Mouse (Mus musculus) spleen, embryonic (tissue): ENCODE data around the gene Psmc5.

Source experiments
- CTCF ChIA-PET: fragments of 350-600 bp; sonication (Branson Sonifier 250); formaldehyde crosslinking; loops from one replicate; lab custom pipeline; 2022; lab: Charles Lee

Gene Psmc5

GRCm38 (mm10) chr11:106268326-106269059 lies 12.5 kb downstream of the Psmc5 start:
- CTCF ChIA-PET, result interaction anchor here (0.6 to 0.7 kb wide), 3 partner anchors 31 to 75 kb away, joined by 4 to 8 read pairs (median 4); no protein-coding TSS in a partner anchor

GRCm38 (mm10) chr11:106269060-106269431 lies 13.1 kb downstream of the Psmc5 start:
- CTCF ChIA-PET, result no interaction called here

DNA sequence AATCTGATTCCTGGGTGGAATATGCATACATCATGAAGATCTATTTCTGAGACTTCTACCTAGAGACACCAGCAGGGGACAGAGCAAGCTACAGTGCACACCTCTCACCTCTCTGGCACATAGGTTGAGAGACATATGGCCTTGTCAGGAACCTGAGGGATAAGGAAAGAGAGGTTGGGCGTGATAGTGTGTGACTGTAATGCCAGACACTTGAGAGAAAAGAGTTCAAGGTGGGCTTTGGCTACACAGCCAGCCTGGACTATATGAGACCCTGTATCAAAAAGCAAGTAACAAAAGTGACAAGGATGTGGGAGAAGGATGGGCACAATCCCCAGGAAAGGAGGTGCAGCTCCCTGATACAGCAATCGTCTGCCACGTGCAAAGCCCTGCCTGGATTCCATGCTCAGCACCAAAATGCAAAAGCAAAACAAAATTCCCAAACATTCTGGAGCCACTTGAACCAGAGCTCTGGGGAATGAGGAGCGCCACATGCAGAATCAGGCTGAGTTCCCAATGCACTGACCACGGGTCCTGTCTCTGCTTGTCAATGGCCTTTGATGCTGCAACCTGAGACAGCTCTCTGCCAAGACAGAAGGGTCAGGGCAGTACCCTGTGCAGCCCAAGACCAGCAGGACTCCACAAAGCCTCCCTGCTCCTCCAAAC lies 15.3 kb downstream of the Psmc5 start:
- CTCF ChIA-PET, result interaction anchor here (0.7 kb wide), 1 partner anchor 13 kb away, joined by 3 read pairs; no protein-coding TSS in a partner anchor

DNA sequence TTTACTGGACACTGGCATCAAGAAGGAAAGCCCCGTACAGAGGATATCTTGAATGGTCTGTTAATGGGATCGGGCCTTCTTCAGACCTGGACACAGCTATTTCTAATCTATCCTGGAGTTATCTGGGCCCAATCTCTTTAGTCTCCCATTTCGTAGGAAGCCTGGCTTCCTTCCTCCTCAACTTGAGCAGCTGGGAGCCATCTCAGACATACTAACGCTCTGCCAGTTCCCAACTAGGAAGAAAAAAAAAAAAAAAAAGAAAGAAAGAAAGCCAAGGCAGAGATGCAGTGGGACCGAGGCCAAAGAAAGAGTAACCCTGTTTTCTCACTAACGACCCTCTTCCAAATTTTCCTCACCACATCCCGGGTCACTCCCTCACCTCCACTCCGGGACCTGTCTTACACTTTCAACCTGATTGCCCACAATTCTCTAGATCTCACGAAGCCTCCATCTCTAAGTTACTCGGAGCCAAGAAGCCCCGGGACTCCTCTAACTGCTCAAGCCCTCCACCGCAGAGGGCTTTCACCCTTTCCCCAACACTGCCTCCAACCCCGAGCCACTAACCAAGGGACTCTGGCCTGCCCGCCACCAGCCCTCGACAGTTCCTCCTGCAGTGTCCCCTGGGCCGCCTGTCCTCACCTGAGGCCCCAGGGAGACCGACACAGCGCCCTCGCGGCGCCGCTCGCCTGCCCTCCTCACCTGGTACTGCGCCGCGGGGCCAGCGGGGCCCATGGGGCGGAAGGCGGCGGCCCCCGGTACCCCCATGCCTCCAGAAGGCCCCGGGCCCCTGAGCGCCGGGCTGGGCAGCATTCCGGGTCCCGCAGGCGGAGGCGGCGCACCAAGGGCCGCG lies 16.1 kb downstream of the Psmc5 start:
- CTCF ChIA-PET, result interaction anchor here (0.7 kb wide), 1 partner anchor 13 kb away, joined by 3 read pairs; no protein-coding TSS in a partner anchor

DNA sequence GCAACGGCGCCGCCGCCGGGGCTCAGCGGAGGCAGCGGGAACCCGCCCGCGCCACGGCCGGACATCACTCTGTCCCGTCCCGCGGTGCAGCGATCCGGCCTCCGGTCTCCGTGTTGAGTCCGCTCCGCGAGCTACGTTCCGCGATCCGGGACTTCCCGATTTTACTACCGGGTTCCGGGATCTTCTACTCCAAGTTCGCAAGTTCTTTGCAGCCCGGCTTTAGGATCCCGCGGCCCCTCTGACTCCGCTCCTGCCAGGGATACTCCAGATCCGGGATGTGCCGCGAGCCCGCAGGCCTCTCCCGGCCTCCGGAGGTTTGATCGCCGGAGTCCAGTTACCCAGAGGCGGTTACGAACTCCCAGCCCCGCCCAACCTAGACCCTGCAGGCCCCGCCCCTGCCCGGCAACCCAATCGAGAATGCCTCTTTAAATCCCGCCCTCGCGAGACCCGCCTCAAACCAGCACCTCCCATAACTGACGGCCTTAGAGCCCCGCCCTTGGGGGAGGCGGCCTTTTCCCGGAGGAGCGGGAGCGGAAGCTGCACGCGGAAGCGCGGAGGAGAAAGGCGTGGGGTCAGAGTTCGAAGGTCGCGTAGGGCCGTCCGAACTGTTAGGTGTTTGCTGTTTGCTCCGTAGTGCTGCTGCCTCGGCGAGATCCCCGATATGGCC lies 16.8 kb downstream of the Psmc5 start, which contains the start of gene Smarcd2:
TSS of gene Smarcd2 (minus strand) at position 329 of the 667 bp plus-strand sequence.
- CTCF ChIA-PET, result interaction anchor here (0.6 kb wide), 1 partner anchor 856 kb away, joined by 6 read pairs; no protein-coding TSS in a partner anchor

GRCm38 (mm10) chr11:106273311-106273684 lies 17.3 kb downstream of the Psmc5 start:
- CTCF ChIA-PET, result interaction anchor here (0.6 kb wide), 1 partner anchor 856 kb away, joined by 6 read pairs; no protein-coding TSS in a partner anchor

GRCm38 (mm10) chr11:106273811-106274210 lies 17.9 kb downstream of the Psmc5 start:
- CTCF ChIA-PET, result interaction anchor here (0.6 kb wide), 1 partner anchor 45 kb away, joined by 12 read pairs; no protein-coding TSS in a partner anchor

DNA sequence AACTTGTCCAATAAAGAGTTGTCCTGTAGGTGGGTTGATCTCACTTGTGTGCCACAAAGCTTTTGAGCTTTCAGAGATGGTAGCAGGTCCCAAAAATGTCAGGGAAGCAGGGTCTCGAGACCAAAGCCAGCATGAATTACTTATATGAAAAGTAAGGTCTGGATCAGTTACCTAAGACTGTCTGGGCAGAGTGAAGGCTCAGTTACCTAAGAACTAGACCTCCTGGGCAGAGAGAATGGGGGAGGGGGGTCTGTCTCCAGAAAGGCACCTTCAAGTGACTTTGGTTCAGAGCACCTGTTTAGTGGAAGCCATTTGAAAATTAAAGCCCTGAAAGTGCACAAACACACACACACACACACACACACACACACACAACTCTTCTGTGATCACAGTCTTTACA lies 18.4 kb downstream of the Psmc5 start:
- CTCF ChIA-PET, result interaction anchor here (0.6 kb wide), 1 partner anchor 44 kb away, joined by 12 read pairs; no protein-coding TSS in a partner anchor

- CTCF ChIA-PET, result interaction anchor here (0.8 kb wide), 1 partner anchor 79 kb away, joined by 4 read pairs; no protein-coding TSS in a partner anchor
These were observed 19.0 kb downstream of the Psmc5 start for GRCm38 (mm10) chr11:106274971-106275411.

DNA sequence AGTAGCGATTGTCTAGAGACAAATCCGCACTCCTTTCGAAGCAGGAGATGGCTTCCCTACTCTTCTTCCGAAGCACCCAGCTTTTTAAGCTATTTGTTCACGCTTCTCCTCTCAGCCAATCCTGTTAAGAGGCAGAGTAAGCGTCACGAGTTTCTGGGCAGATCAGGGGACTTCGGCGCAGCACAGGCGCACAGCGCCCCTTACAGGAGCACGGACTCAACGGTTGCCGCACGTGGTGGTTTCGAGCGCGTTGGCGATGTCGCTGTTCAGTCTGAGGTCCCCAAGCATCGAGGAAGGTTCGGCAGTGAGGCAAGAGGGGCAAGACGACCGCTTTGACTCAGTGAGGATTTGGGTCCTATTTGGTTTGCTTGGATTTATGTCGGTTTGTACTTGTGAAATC lies 20.5 kb downstream of the Psmc5 start, which contains the start of gene Tcam1:
TSS of gene Tcam1 (plus strand) at position 219 of the 400 bp plus-strand sequence.
- CTCF ChIA-PET, result interaction anchor here (0.6 kb wide), 1 partner anchor 831 kb away, joined by 6 read pairs; no protein-coding TSS in a partner anchor

GRCm38 (mm10) chr11:106282452-106282851 lies 26.5 kb downstream of the Psmc5 start:
- CTCF ChIA-PET, result no interaction called here

- CTCF ChIA-PET, result no interaction called here
These were observed 27.4 kb downstream of the Psmc5 start for GRCm38 (mm10) chr11:106283371-106283770.

DNA sequence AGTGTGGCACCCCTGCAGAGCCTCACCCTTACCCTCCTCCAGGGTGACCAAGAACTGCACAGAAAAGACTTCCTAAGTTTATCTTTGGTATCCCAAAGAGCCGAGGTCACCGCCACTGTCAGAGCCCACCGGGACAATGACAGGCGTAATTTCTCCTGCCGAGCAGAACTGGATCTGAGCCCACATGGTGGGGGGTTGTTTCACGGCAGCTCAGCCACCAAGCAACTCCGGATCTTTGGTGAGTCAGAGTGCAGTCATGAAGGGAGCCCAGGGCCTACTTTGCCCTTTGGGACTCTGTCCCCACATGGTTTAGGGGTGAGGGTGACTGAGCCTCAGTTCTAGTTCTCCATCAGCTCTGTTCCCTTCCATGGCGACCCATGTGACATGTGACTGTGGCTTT lies 28.2 kb downstream of the Psmc5 start:
- CTCF ChIA-PET, result no interaction called here

DNA sequence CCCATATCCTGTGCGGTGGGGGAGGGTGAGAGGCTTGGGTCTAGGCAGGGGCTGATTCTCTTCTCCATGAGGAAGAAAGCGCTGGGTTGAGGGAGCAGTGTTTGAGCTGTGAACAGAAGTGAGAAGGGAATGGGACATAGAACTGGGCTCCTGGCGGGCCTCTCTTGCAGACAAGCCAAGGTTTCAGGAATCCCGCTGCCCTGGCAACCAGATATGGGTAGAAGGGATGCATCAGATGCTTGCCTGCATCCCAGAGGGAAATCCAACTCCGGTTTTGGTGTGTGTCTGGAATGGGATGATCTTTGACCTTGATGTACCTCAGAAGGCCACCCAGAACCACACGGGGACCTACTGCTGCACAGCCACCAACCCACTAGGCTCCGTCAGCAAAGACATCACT lies 30.3 kb downstream of the Psmc5 start:
- CTCF ChIA-PET, result no interaction called here

DNA sequence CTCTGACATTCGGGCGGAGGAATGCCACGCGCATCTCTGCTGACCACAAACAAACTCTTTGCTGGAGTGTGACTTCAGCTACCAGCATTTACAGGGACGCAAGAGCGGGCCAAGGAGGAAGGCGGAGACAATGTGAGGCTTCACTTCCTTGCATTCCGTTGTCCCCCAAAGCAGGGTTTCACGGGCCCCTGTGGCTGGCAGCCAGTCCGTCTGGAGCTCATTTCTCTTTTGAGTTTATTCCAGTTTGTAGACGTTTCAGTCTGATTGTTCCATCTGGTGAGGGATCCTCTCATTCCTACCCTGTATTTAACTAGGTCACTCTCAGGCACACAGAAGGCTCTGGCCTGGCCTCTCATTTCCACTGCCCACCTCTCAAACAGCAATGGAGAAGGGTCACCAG lies 31.0 kb downstream of the Psmc5 start:
- CTCF ChIA-PET, result no interaction called here

DNA sequence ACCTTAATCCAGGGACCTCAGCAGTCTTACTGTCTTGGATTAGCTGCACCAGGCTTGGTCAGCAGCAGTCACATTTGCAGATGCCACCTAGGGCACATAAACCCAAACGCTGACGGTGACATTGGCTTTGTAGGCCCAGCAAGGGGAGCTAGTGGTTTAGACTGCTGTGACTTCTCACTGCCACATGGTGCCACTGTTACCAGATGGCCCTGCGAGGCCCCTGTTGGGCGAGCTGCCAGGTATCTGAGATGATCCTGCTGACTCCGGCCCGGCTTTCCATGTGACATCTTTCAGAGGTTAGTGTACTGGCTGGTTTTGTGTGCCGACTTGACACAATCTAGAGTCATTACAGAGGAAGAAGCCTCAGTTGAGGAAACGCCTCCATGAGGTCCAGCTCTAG lies 33.4 kb downstream of the Psmc5 start:
- CTCF ChIA-PET, result no interaction called here

- CTCF ChIA-PET, result no interaction called here
These were observed 34.4 kb downstream of the Psmc5 start for GRCm38 (mm10) chr11:106290376-106290775.

DNA sequence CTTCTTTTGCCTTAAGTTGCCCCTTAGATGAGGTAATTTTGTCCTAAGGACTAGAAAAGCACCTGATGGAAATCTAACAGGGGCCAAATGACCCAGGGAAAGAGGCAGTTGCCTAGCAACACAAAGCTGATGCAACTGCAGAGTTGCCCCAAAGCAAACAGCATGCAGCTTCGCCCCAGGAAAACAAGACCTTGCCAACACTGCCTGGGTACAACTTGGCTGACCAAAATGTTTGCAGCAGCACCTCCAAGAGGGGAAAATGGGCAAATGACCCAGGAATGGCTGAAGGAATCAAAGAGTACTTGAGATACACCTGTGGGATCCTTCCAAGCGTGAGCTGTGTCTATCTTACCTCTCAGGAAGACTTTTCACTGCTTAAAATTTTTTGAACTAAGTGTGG lies 35.9 kb downstream of the Psmc5 start:
- CTCF ChIA-PET, result no interaction called here

DNA sequence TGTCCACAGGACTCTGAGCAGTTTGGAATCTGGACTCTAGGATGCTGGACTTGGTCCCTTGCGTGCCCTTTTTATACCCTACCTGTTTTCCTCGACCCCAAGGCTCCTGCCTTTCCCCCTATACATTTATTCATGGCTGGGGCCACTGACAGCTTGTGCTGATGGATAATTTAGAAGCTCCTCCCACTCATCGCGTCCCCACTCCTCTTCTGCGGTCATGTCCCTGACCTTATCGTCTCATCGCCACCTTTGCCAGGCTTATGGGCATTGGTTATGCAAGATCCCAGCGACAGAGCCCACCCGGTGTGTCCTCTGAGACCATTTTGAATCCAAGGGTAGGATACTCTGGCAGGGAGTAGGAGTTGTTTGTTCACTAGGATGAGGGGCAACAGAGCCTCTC lies 45.8 kb downstream of the Psmc5 start, which contains the start of gene Gh:
TSS of gene Gh (minus strand) at position 101 of the 400 bp plus-strand sequence.
- CTCF ChIA-PET, result no interaction called here

- CTCF ChIA-PET, result interaction anchor here (0.7 to 2.4 kb wide), 5 partner anchors 10 to 64 kb away, joined by 3 to 10 read pairs (median 5); no protein-coding TSS in a partner anchor
These were observed 46.7 kb downstream of the Psmc5 start for GRCm38 (mm10) chr11:106302634-106303033.
